Mouse (Mus musculus) intestine, embryonic 16.5 days (tissue): ENCODE data around the gene Stambp. TPM values are rescaled to one million over a fixed set of nuclear protein-coding genes. Genes with fewer than 3 reads are reported as not detected.
A peak's percentile ranks its signal among the peaks of the same experiment; 100 is the strongest.

Experiments
- ATAC-seq: fragments of 200-750 bp; cut with Nextera tagmentation; 2 replicates; pipeline ENCODE4 v1.8.0; 2017; ENCODE audit warnings: moderate TSS enrichment, moderate library complexity
- H3K27ac ChIP-seq: fragments of 300-500 bp; sonication (generic); 2 replicates; pipeline ENCODE4 v1.5.1; 2014; ENCODE audit warnings: mild to moderate bottlenecking, low read length
- H3K27me3 ChIP-seq: fragments of 300-500 bp; sonication (generic); replicated peaks from 2 replicates; pipeline ENCODE4 v1.6.1; 2014; ENCODE audit warnings: low read length, control low read depth, mixed read lengths; ENCODE audit not compliant: control insufficient read depth, insufficient read depth
- H3K36me3 ChIP-seq: fragments of 300-500 bp; sonication (generic); 2 replicates; pipeline ENCODE4 v1.6.1; 2014; ENCODE audit warnings: low read length, control low read depth; ENCODE audit not compliant: control insufficient read depth, insufficient read depth
- H3K4me1 ChIP-seq: fragments of 300-500 bp; sonication (generic); 2 replicates; pipeline ENCODE4 v1.6.1; 2014; ENCODE audit warnings: low read length, control low read depth, mixed read lengths; ENCODE audit not compliant: control insufficient read depth, insufficient read depth
- H3K4me2 ChIP-seq: fragments of 300-500 bp; sonication (generic); 2 replicates; pipeline ENCODE4 v1.6.1; 2014; ENCODE audit warnings: low read depth, low read length, control low read depth
- H3K4me3 ChIP-seq: fragments of 300-500 bp; sonication (generic); 2 replicates; pipeline ENCODE4 v1.5.1; 2014; ENCODE audit warnings: mild to moderate bottlenecking, low read length
- H3K9ac ChIP-seq: fragments of 300-500 bp; sonication (generic); 2 replicates; pipeline ENCODE4 v1.6.1; 2014; ENCODE audit warnings: low read depth, low read length
- H3K9me3 ChIP-seq: fragments of 300-500 bp; sonication (generic); 2 replicates; pipeline ENCODE4 v1.6.1; 2016; ENCODE audit warnings: low read length, control low read depth; ENCODE audit not compliant: control insufficient read depth
- WGBS: fragments of 180-500 bp; shearing (Covaris S2); extraction: QIAGEN DNeasy Blood & Tissue Kit; methylation state at CpG from one replicate; pipeline ENCODE4 v1.1.7; 2014; 5-methylcytosine and 5-hydroxymethylcytosine counted together
- polyA plus RNA-seq: library from polyadenylated mRNA; unstranded; fragments of >200 nt; fragmentation: Nextera tagmentation; extraction: Ambion mirVana; gene quantifications from 2 replicates; pipeline ENCODE4 v1.2.1, GENCODE M21; 2015

Gene Stambp
- 29.4 and 30.5 TPM in 2 replicates for polyA plus RNA-seq

GRCm38 (mm10) chr6:83572671-83573070 is at the start of gene Stambp:
Gene Stambp, minus strand, starts transcription at chr6:83572729.
- H3K9ac ChIP-seq, result peak within 1 kb of the TSS; percentile 89
- H3K4me3 ChIP-seq, result peak within 1 kb of the TSS; percentile 93
- 2% methylated on average over 8 of the region's 11 CpGs for WGBS
- H3K27ac ChIP-seq, result peak within 1 kb of the TSS; percentile 59
- peak within 1 kb of the TSS; percentile 84 for H3K4me2 ChIP-seq
- H3K27me3 ChIP-seq, result no peaks in the 10 kb centered on the region
- ATAC-seq, result peak; percentile 78
- H3K9me3 ChIP-seq, result no peaks in the 10 kb centered on the region
- no peaks in the 10 kb centered on the region for H3K36me3 ChIP-seq
- peaks cover 11% of the 10 kb centered on the region for H3K4me1 ChIP-seq

GRCm38 (mm10) chr6:83619955-83620354 is 47.4 kb upstream of the Stambp start:
- 57% methylated on average over 9 of the region's 9 CpGs for WGBS
- no peak for ATAC-seq

DNA sequence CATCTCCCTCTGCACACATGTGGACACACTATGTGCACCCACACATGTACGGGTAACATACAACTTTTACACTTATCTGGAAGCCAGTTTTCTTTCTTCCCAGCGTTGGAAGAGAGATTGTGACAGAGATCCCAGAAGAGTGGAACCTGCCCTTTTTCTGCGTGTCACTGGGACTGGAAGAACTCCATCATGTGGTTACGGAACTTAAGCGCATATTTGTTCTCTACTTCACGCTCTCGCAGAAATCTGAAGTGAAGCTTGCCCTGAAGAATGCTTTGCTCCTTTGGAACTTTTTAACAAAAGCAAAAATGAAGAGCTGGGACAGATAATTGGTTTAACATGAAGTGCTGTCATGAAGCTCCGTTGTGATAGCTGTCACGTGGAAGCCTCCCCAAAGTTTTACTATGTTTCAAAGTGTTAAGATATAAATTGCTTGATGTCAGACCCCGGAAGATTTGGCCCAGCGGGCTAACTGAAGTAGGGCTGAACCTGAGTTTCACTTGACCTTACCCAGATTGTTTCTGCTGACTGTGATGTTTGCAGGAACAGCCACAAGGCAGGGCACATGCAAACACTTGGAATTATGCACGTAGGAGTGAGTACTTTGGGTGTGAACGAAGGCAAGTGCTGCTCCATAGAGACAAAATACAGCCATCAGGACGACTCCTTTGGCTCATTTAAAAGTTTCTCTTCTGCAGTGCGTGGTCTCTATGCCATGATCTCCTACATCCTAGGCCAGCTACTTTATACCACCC is 45.2 kb upstream of the Stambp start:
- no peak overlapping the region for H3K4me2 ChIP-seq
- H3K4me3 ChIP-seq, result no peak overlapping the region
- H3K9ac ChIP-seq, result no peak overlapping the region
- no peaks in the 10 kb centered on the region for H3K9me3 ChIP-seq
- no peaks in the 10 kb centered on the region for H3K36me3 ChIP-seq
- H3K27me3 ChIP-seq, result no peaks in the 10 kb centered on the region; the same call in 1 of the 2 replicates
- H3K4me1 ChIP-seq, result no peaks in the 10 kb centered on the region
- 79% methylated on average over 15 of the region's 15 CpGs for WGBS
- no peak for ATAC-seq
- H3K27ac ChIP-seq, result no peak overlapping the region

More at GRCm38 (mm10) chr6:83619955-83620354, 47.4 kb upstream of the Stambp start:
- H3K4me1 ChIP-seq, result no peaks in the 10 kb centered on the region
- no peak overlapping the region for H3K4me3 ChIP-seq
- H3K27me3 ChIP-seq, result no peaks in the 10 kb centered on the region; the same call in 1 of the 2 replicates
- no peaks in the 10 kb centered on the region for H3K9me3 ChIP-seq
- no peak overlapping the region for H3K9ac ChIP-seq
- H3K4me2 ChIP-seq, result no peak overlapping the region
- no peaks in the 10 kb centered on the region for H3K36me3 ChIP-seq
- H3K27ac ChIP-seq, result no peak overlapping the region

DNA sequence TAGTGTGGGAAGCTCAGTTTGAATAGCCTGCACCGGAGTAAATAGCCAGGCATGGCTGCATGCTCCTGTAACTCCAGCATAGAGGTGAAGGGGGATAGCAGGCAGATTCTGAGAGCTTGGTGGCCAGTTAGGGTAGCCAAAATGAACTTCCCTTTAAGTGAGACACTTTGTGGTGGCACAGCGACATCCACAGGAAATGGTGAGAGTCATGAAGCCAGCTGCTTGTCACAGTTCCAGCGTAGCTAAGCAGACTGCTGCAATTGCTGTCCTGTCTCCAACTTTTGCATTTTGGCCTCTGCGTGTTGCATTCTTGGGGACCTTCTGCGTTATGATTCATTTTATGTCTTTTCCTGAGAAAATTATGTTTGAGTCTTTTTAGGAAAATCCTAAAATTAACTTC is 44.0 kb upstream of the Stambp start:
- no peak for ATAC-seq
- 70% methylated on average over 5 of the region's 5 CpGs for WGBS

GRCm38 (mm10) chr6:83614469-83614868 is 41.9 kb upstream of the Stambp start:
- Histone ChIP-seq H3K4me3 (no peak overlapping the region), H3K4me2 (no peak overlapping the region), H3K27me3 (no peaks in the 10 kb centered on the region; the same call in 1 of the 2 replicates), H3K36me3 (no peaks in the 10 kb centered on the region), H3K4me1 (no peaks in the 10 kb centered on the region), H3K9me3 (no peaks in the 10 kb centered on the region), H3K27ac (no peak overlapping the region), H3K9ac (no peak overlapping the region)
- no peak for ATAC-seq
- WGBS, result 89% methylated on average over 4 of the region's 4 CpGs

More for the DNA sequence above, 44.0 kb upstream of the Stambp start:
- H3K36me3 ChIP-seq, result no peaks in the 10 kb centered on the region
- H3K4me2 ChIP-seq, result no peak overlapping the region
- no peaks in the 10 kb centered on the region for H3K9me3 ChIP-seq
- no peak overlapping the region for H3K9ac ChIP-seq
- H3K4me1 ChIP-seq, result no peaks in the 10 kb centered on the region
- no peak overlapping the region for H3K4me3 ChIP-seq
- H3K27ac ChIP-seq, result no peak overlapping the region
- H3K27me3 ChIP-seq, result no peaks in the 10 kb centered on the region; the same call in 1 of the 2 replicates

GRCm38 (mm10) chr6:83612976-83613375 is 40.4 kb upstream of the Stambp start:
- Histone ChIP-seq H3K36me3 (no peaks in the 10 kb centered on the region), H3K9me3 (no peaks in the 10 kb centered on the region), H3K4me1 (no peaks in the 10 kb centered on the region), H3K4me2 (no peak overlapping the region), H3K27ac (no peak overlapping the region), H3K4me3 (no peak overlapping the region), H3K9ac (no peak overlapping the region), H3K27me3 (no peaks in the 10 kb centered on the region; the same call in 1 of the 2 replicates)
- no peak for ATAC-seq
- WGBS, result 93% methylated on average over 1 of the region's 1 CpGs

- Histone ChIP-seq H3K27me3 (no peaks in the 10 kb centered on the region), H3K9me3 (no peaks in the 10 kb centered on the region), H3K9ac (no peak overlapping the region), H3K4me3 (no peak overlapping the region), H3K4me1 (no peaks in the 10 kb centered on the region), H3K4me2 (no peak overlapping the region), H3K36me3 (no peaks in the 10 kb centered on the region), H3K27ac (no peak overlapping the region)
- no peak for ATAC-seq
- WGBS, result 64% methylated on average over 6 of the region's 6 CpGs
These were observed 27.2 kb upstream of the Stambp start for GRCm38 (mm10) chr6:83599636-83600174.

GRCm38 (mm10) chr6:83599060-83599550 is 26.6 kb upstream of the Stambp start:
- Histone ChIP-seq H3K4me3 (peak overlapping the region; percentile 41), H3K4me1 (no peaks in the 10 kb centered on the region), H3K36me3 (no peaks in the 10 kb centered on the region), H3K4me2 (peak overlapping the region; percentile 61), H3K9ac (no peak overlapping the region), H3K27me3 (no peaks in the 10 kb centered on the region), H3K27ac (no peak overlapping the region), H3K9me3 (no peaks in the 10 kb centered on the region)
- 35% methylated on average over 24 of the region's 24 CpGs for WGBS
- no peak for ATAC-seq

GRCm38 (mm10) chr6:83598646-83599045 is 26.1 kb upstream of the Stambp start:
- 10% methylated on average over 9 of the region's 9 CpGs for WGBS
- H3K4me3 ChIP-seq, result peak overlapping the region; percentile 41

More at GRCm38 (mm10) chr6:83598646-83599045, 26.1 kb upstream of the Stambp start:
- Histone ChIP-seq H3K27ac (no peak overlapping the region), H3K27me3 (no peaks in the 10 kb centered on the region), H3K9ac (no peak overlapping the region), H3K36me3 (no peaks in the 10 kb centered on the region), H3K4me2 (peak overlapping the region; percentile 61), H3K4me1 (no peaks in the 10 kb centered on the region), H3K9me3 (no peaks in the 10 kb centered on the region)
- ATAC-seq, result no peak
